10 mouse cellular contexts compared by ENCODE assay signal in genomic region chr8:122285727-122286126, GRCm38 (mm10). TPM values are rescaled to one million over a fixed set of nuclear protein-coding genes. Genes with fewer than 3 reads are reported as not detected.
A peak's percentile ranks its signal among the peaks of the same experiment; 100 is the strongest.
DNase-seq lines count a peak whose midpoint lies in the region; ATAC-seq and TF ChIP-seq lines count a peak whose summit lies in the region.
"Had no signal": no experiment of that assay in that cellular context is flagged by ENCODE, and none has a peak within 500 bp of the region (broad histone marks: within the 10 kb centered on the region; RNA-seq: fewer than 3 reads in every experiment).

No protein-coding gene starts in this region.

- no peak for DNase-seq in heart, postnatal 14 days
- no peak for DNase-seq in stomach, postnatal 0 days (ENCODE audit: low spot score)
- DNase-seq in left cerebral cortex, adult 18-20 months (ENCODE audit: low spot score in 2 of 2): no peak
- no peak for DNase-seq in adrenal gland, postnatal 14 days
- DNase-seq: right cerebral cortex, postnatal 25 days had no signal

- H3K36me3 ChIP-seq in heart, embryonic 13.5 days: peaks cover 18% of the 10 kb centered on the region
- H3K36me3 ChIP-seq in stomach, embryonic 15.5 days: no peaks in the 10 kb centered on the region
- H3K36me3 ChIP-seq in stomach, postnatal 0 days (ENCODE audit: control insufficient read depth, insufficient read depth, low read length): no peaks in the 10 kb centered on the region
- H3K36me3 ChIP-seq in liver, embryonic 12.5 days: peaks cover 61% of the 10 kb centered on the region
- no peaks in the 10 kb centered on the region for H3K36me3 ChIP-seq in forebrain, embryonic 15.5 days

- H3K27me3 ChIP-seq in heart, embryonic 13.5 days (replicated peaks): no peaks in the 10 kb centered on the region
- no peaks in the 10 kb centered on the region for H3K27me3 ChIP-seq in stomach, embryonic 15.5 days (replicated peaks)
- no peaks in the 10 kb centered on the region for H3K27me3 ChIP-seq in stomach, postnatal 0 days (ENCODE audit: control insufficient read depth, insufficient read depth, low read length)
- no peaks in the 10 kb centered on the region for H3K27me3 ChIP-seq in liver, embryonic 12.5 days (replicated peaks)
- H3K27me3 ChIP-seq in forebrain, embryonic 15.5 days: peaks cover 33% of the 10 kb centered on the region

- H3K27ac ChIP-seq in heart, embryonic 13.5 days (replicated peaks): 0 out of 2 replicates have a peak overlapping the region, but pooled peaks have one; percentile 88
- H3K27ac ChIP-seq in stomach, embryonic 15.5 days: peak overlapping the region; percentile 32
- H3K27ac ChIP-seq in stomach, postnatal 0 days (replicated peaks): no peak overlapping the region
- peak overlapping the region; percentile 97 for H3K27ac ChIP-seq in liver, embryonic 12.5 days
- no peak overlapping the region for H3K27ac ChIP-seq in forebrain, embryonic 15.5 days (replicated peaks)
- H3K27ac ChIP-seq: macrophage had no signal

- H3K9me3 ChIP-seq in heart, embryonic 13.5 days: no peaks in the 10 kb centered on the region
- no peaks in the 10 kb centered on the region for H3K9me3 ChIP-seq in stomach, embryonic 15.5 days
- no peaks in the 10 kb centered on the region for H3K9me3 ChIP-seq in stomach, postnatal 0 days (ENCODE audit: control insufficient read depth, low read length)
- H3K9me3 ChIP-seq in liver, embryonic 12.5 days (replicated peaks): no peaks in the 10 kb centered on the region
- no peaks in the 10 kb centered on the region for H3K9me3 ChIP-seq in forebrain, embryonic 15.5 days

- peak overlapping the region; percentile 90 for H3K4me2 ChIP-seq in heart, embryonic 13.5 days
- peak overlapping the region; percentile 96 for H3K4me2 ChIP-seq in stomach, embryonic 15.5 days
- H3K4me2 ChIP-seq in stomach, postnatal 0 days (replicated peaks; ENCODE audit: low read depth): no peak overlapping the region
- H3K4me2 ChIP-seq in liver, embryonic 12.5 days: peak overlapping the region; percentile 97
- H3K4me2 ChIP-seq in forebrain, embryonic 15.5 days (replicated peaks): no peak overlapping the region

- ATAC-seq in heart, embryonic 13.5 days (ENCODE audit: extremely low read depth, insufficient number of reproducible peaks, low FRiP score, low TSS enrichment): no peak
- ATAC-seq in stomach, embryonic 15.5 days (ENCODE audit: insufficient read depth, low FRiP score, low read depth): no peak
- no peak for ATAC-seq in stomach, postnatal 0 days (ENCODE audit: low FRiP score, low TSS enrichment)
- ATAC-seq in liver, embryonic 12.5 days: no peak
- no peak for ATAC-seq in forebrain, embryonic 15.5 days (replicated peaks)

- no peak for TF ChIP-seq CTCF in stomach, postnatal 0 days (IDR thresholded peaks at IDR 0.05; ENCODE audit: low read depth)

- intact Hi-C loops in heart, postnatal 14 days (cut with DNase I): loop anchor here (2.0 kb wide), 1 partner anchor 37 kb away; no protein-coding TSS in a partner anchor

- 53% methylated on average over 6 of the region's 6 CpGs for WGBS in heart, embryonic 13.5 days
- whole genome bisulfite sequencing in stomach, embryonic 15.5 days: 74% methylated on average over 6 of the region's 6 CpGs
- 80% methylated on average over 6 of the region's 6 CpGs for WGBS in stomach, postnatal 0 days
- WGBS in liver, embryonic 12.5 days (ENCODE audit: insufficient replicate concordance): 27% methylated on average over 6 of the region's 6 CpGs
- 67% methylated on average over 6 of the region's 6 CpGs for WGBS in forebrain, embryonic 15.5 days

- H3K9ac ChIP-seq in heart, embryonic 13.5 days: peak overlapping the region; percentile 98
- H3K9ac ChIP-seq in stomach, embryonic 15.5 days: no peak overlapping the region
- H3K9ac ChIP-seq in stomach, postnatal 0 days (ENCODE audit: low read length): no peak overlapping the region
- H3K9ac ChIP-seq in liver, embryonic 12.5 days: peak overlapping the region; percentile 98
- no peak overlapping the region for H3K9ac ChIP-seq in forebrain, embryonic 15.5 days (replicated peaks)

- TF ChIP-seq EP300 in stomach, postnatal 0 days (optimal IDR thresholded peaks at IDR 0.05): no peak

- H3K4me1 ChIP-seq in heart, embryonic 13.5 days: peaks cover 82% of the 10 kb centered on the region
- H3K4me1 ChIP-seq in stomach, embryonic 15.5 days: peaks cover 47% of the 10 kb centered on the region
- H3K4me1 ChIP-seq in stomach, postnatal 0 days (replicated peaks; ENCODE audit: control insufficient read depth, insufficient read depth): peaks cover 10% of the 10 kb centered on the region
- peaks cover 70% of the 10 kb centered on the region for H3K4me1 ChIP-seq in liver, embryonic 12.5 days
- peaks cover 27% of the 10 kb centered on the region for H3K4me1 ChIP-seq in forebrain, embryonic 15.5 days

- H3K4me3 ChIP-seq in heart, embryonic 13.5 days: peak overlapping the region; percentile 97
- no peak overlapping the region for H3K4me3 ChIP-seq in stomach, embryonic 15.5 days (replicated peaks)
- H3K4me3 ChIP-seq in stomach, postnatal 0 days (ENCODE audit: low read depth, low read length): no peak overlapping the region
- H3K4me3 ChIP-seq in liver, embryonic 12.5 days: peak overlapping the region; percentile 96
- H3K4me3 ChIP-seq in forebrain, embryonic 15.5 days: no peak overlapping the region

RNA-seq across cellular contexts. Expression of gene Zfpm1, which starts 3.8 kb away (rescaled TPM):
- polyA plus RNA-seq in heart, embryonic 13.5 days (2015; fragmentation: Nextera tagmentation; extraction: Ambion mirVana): 3.8 TPM in 2 replicates
- 10 to 100 TPM; 25.5 to 26.9 TPM for total RNA-seq in heart, postnatal 14 days (2021)
- polyA plus RNA-seq in stomach, embryonic 15.5 days (2015; fragmentation: Nextera tagmentation; extraction: Ambion mirVana): 5.6 and 5.7 TPM in 2 replicates
- polyA plus RNA-seq in stomach, postnatal 0 days (2015; fragmentation: Nextera tagmentation; extraction: Ambion mirVana): 2.3 and 2.8 TPM in 2 replicates
- polyA plus RNA-seq in liver, embryonic 12.5 days (2016; fragmentation: Nextera tagmentation; extraction: Ambion mirVana): 27.6 and 28.4 TPM in 2 replicates
- total RNA-seq in left cerebral cortex, adult 18-20 months (2021): 10 to 100 TPM; 35.6 to 37.5 TPM
- 0.89 and 0.92 TPM in 2 replicates for polyA plus RNA-seq in forebrain, embryonic 15.5 days (2015; fragmentation: Nextera tagmentation; extraction: Ambion mirVana)
- 23.6 and 24.6 TPM in 2 replicates for total RNA-seq in adrenal gland, postnatal 14 days (2021)

Comparison
In these comparisons a context has a peak if more than half of its experiments do, and no peak if none do; other contexts are left out.
1. H3K27ac ChIP-seq: peak in heart, embryonic 13.5 days (single experiment), stomach, embryonic 15.5 days (single experiment) and liver, embryonic 12.5 days (single experiment); none in stomach, postnatal 0 days (single experiment) and forebrain, embryonic 15.5 days (single experiment).
2. H3K4me2 ChIP-seq: peak in heart, embryonic 13.5 days (single experiment), stomach, embryonic 15.5 days (single experiment) and liver, embryonic 12.5 days (single experiment); none in stomach, postnatal 0 days (single experiment) and forebrain, embryonic 15.5 days (single experiment).
3. H3K4me3 ChIP-seq: peak in heart, embryonic 13.5 days (single experiment) and liver, embryonic 12.5 days (single experiment); none in stomach, embryonic 15.5 days (single experiment), stomach, postnatal 0 days (single experiment) and forebrain, embryonic 15.5 days (single experiment).
4. H3K9ac ChIP-seq: peak in heart, embryonic 13.5 days (single experiment) and liver, embryonic 12.5 days (single experiment); none in stomach, embryonic 15.5 days (single experiment), stomach, postnatal 0 days (single experiment) and forebrain, embryonic 15.5 days (single experiment).